Mouse (Mus musculus): ENCODE measurements around the gene Cnih4.

- TF ChIP-seq EP300 (IDR thresholded peaks at IDR 0.05; ENCODE audit: insufficient read depth, low read depth, low read length) (no peak), POLR2A (IDR thresholded peaks at IDR 0.05; ENCODE audit: insufficient read depth, low read length) (no peak)
These were observed 25.7 kb downstream of the Cnih4 start for GRCm38 (mm10) chr1:181170210-181170609.

All from ES-Bruce4 (cell line).